Mouse (Mus musculus) inflammation-experienced regulatory T-cells (primary cell): ENCODE results near the gene Mlip. TPM values are rescaled to one million over a fixed set of nuclear protein-coding genes. Genes with fewer than 3 reads are reported as not detected.

ENCODE experiments used
- polyA plus RNA-seq, 2 experiments: library from polyadenylated mRNA; unstranded; fragments of 100-300 nt; shearing (Covaris generic); gene quantifications; one replicate each; pipeline ENCODE4 v1.2.1; 2017

The Mlip gene
- polyA plus RNA-seq: 1 to 10 TPM in 1 of 2 experiments, under 1 TPM in 1; 0.55 to 1.2 TPM

GRCm38 (mm10) chr9:77352432-77353175 is at the start of gene Mlip:
TSS of gene Mlip (minus strand) at chr9:77352969.

Other genes starting within 250 kb of the Mlip start
- 10 to 100 TPM; 15.0 to 17.2 TPM for gene Lrrc1, start 191.9 kb upstream of the Mlip start, polyA plus RNA-seq